Mouse (Mus musculus) brain, embryonic 14.5 days (tissue): ENCODE data around the gene Unc45a.

Source experiments
- CTCF ChIP-seq: fragments of 200-500 bp; IDR thresholded peaks from 2 replicates; pipeline ENCODE4 v1.5.1; 2012; ENCODE audit warnings: inconsistent platforms, mild to moderate bottlenecking, moderate library complexity, borderline replicate concordance; ENCODE audit not compliant: insufficient read depth, insufficient read length; ENCODE audit errors: extremely low read depth
- POLR2A ChIP-seq: fragments of 200-500 bp; IDR thresholded peaks from 2 replicates; pipeline ENCODE4 v1.6.1; 2012; ENCODE audit warnings: mild to moderate bottlenecking, inconsistent platforms, borderline replicate concordance; ENCODE audit not compliant: poor library complexity, insufficient read depth, insufficient read length, severe bottlenecking; ENCODE audit errors: extremely low read depth

DNA sequence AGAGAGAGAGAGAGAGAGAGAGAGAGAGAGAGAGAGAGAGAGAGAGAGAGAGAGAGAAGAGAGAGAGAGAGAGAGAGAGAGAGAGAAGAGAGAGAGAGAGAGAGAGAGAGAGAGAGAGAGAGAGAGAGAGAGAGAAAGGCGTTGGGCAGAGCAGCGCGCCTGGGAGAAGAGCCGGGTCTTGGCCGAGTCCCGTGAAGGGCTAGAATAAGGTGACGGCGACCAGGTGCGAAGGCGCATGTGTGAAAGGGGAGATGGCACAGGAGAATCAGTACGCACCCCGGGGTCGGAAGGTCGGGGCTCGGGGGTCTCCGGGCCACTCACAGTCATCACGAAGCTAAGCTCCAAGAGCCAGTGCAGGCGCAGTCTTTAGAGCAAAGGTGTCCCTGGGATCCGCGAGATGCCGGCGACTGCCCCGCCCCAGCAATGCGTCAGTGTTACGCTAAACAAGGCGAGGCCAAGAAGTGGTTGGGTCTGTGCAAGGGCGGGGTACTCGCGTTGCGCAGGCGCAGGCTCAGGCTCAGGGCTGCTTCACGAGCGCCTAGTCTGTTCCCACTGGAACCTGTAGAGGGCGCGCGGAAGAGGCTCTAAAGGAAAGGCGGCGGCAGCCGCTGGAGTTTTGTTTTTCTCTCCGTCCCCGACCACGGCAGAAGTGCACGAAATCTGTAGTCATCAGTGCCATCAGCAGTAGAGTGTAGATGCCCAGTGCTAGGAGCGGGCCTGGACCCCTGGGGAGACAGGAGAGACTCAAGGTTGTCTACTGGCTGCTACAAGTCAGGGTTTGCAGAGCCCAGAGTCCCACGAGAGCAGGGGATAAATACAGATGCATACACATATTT, 794 bp downstream of the Unc45a start:
- TF ChIP-seq CTCF (peak; percentile 83), POLR2A (peak; percentile 30; the same call in 1 of the 2 replicates)
